Mouse (Mus musculus) neural tube, embryonic 12.5 days (tissue): ENCODE results near the gene Triap1. TPM values are rescaled to one million over a fixed set of nuclear protein-coding genes. Genes with fewer than 3 reads are reported as not detected.
"Not testable (repeated sequence)": the region's sequence is repeated elsewhere in the genome, so short reads cannot be mapped to it uniquely, and the experiment has no call there.

ENCODE experiments used
- ATAC-seq: fragments of 200-750 bp; cut with Nextera tagmentation; 2 replicates; pipeline ENCODE4 v1.8.0; 2017; ENCODE audit warnings: low read depth, mild to moderate bottlenecking, moderate TSS enrichment, moderate library complexity; ENCODE audit not compliant: low FRiP score
- H3K27ac ChIP-seq: fragments of 300-500 bp; sonication (generic); 2 replicates; pipeline ENCODE4 v1.5.1; 2016
- H3K27me3 ChIP-seq: fragments of 300-500 bp; sonication (generic); replicated peaks from 2 replicates; pipeline ENCODE4 v1.6.1; 2016; ENCODE audit warnings: mild to moderate bottlenecking
- H3K36me3 ChIP-seq: fragments of 300-500 bp; sonication (generic); 2 replicates; pipeline ENCODE4 v1.6.1; 2016; ENCODE audit warnings: mild to moderate bottlenecking
- H3K4me1 ChIP-seq: fragments of 300-500 bp; sonication (generic); 2 replicates; pipeline ENCODE4 v1.6.1; 2016
- H3K4me2 ChIP-seq: fragments of 300-500 bp; sonication (generic); replicated peaks from 2 replicates; pipeline ENCODE4 v1.6.1; 2016; ENCODE audit warnings: mild to moderate bottlenecking
- H3K4me3 ChIP-seq: fragments of 300-500 bp; sonication (generic); 2 replicates; pipeline ENCODE4 v1.5.1; 2016
- H3K9ac ChIP-seq: fragments of 300-500 bp; sonication (generic); 2 replicates; pipeline ENCODE4 v1.6.1; 2016; ENCODE audit warnings: mild to moderate bottlenecking
- H3K9me3 ChIP-seq: fragments of 300-500 bp; sonication (generic); 2 replicates; pipeline ENCODE4 v1.6.1; 2016; ENCODE audit warnings: mild to moderate bottlenecking
- WGBS: fragments of 180-500 bp; shearing (Covaris S2); methylation state at CpG from one replicate; pipeline ENCODE4 v1.1.7; 2016; 5-methylcytosine and 5-hydroxymethylcytosine counted together
- polyA plus RNA-seq: library from polyadenylated mRNA; unstranded; fragments of >200 nt; fragmentation: Nextera tagmentation; extraction: Ambion mirVana; gene quantifications from 2 replicates; pipeline ENCODE4 v1.2.1, GENCODE M21; 2016

The Triap1 gene
- 52.2 and 54.8 TPM in 2 replicates for polyA plus RNA-seq

DNA sequence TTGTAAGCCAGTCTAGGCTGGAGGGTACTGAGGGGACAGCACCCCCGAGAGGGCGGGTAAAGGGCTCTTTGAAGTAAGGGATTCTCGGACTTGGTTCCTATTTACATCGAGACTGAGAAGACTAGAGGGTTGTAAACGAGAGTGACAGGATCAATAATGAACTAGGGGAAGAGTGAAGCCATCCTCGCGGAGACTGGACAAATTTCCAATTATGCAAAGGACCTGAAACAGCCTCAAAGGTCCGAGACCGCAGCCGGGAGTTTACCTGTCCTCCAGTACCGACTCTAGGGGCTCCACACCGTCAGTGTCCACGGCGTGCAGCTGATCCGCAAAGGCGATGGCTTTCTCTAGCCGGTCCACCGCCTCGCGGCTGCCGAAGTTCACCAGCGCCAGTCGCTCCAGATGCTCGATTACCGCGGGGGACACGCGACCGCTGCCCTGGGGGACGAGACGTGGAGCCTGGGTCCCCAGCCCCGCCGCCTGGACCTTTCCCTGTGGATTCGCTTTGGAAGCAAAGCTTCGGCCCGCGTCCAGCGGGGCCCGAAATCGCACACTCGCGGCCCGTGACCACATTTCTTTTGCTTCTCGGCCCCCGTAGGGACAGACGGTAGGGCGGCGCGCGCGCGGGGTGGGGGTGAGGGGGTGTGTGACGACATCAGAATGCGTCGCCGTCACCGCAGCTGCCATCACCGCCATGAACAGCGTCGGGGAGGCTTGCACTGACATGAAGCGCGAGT lies at the start of gene Triap1, which contains the start of gene Gatc:
TSS of gene Triap1 (plus strand) at position 649 of the 737 bp plus-strand sequence.
TSS of gene Gatc (minus strand) at position 602 of the 737 bp plus-strand sequence.
- Histone ChIP-seq H3K9me3 (no peaks in the 10 kb centered on the region), H3K4me1 (peaks cover 18% of the 10 kb centered on the region), H3K27me3 (no peaks in the 10 kb centered on the region), H3K4me2 (peak within 1 kb of the TSS; percentile 61), H3K9ac (peak within 1 kb of the TSS; percentile 76), H3K4me3 (peak within 1 kb of the TSS; percentile 78), H3K36me3 (peaks cover 53% of the 10 kb centered on the region), H3K27ac (peak within 1 kb of the TSS; percentile 57; the same call in 1 of the 2 replicates)
- under 1% methylated on average over 62 of the region's 62 CpGs for WGBS
- ATAC-seq, result peak; percentile 91

GRCm38 (mm10) chr5:115294173-115294572 lies 46.9 kb upstream of the Triap1 start:
- no peaks in the 10 kb centered on the region for H3K27me3 ChIP-seq
- no peaks in the 10 kb centered on the region for H3K9me3 ChIP-seq
- H3K4me3 ChIP-seq, result no peak overlapping the region
- H3K27ac ChIP-seq, result no peak overlapping the region
- no peak for ATAC-seq
- H3K4me1 ChIP-seq, result peaks cover 12% of the 10 kb centered on the region
- WGBS, result 88% methylated on average over 8 of the region's 8 CpGs
- no peak overlapping the region for H3K4me2 ChIP-seq
- H3K36me3 ChIP-seq, result peaks cover 79% of the 10 kb centered on the region
- no peak overlapping the region for H3K9ac ChIP-seq

- Histone ChIP-seq H3K9ac (no peak overlapping the region), H3K4me3 (no peak overlapping the region), H3K4me2 (no peak overlapping the region), H3K27ac (no peak overlapping the region), H3K36me3 (peaks cover 62% of the 10 kb centered on the region), H3K27me3 (no peaks in the 10 kb centered on the region), H3K4me1 (peaks cover 18% of the 10 kb centered on the region), H3K9me3 (no peaks in the 10 kb centered on the region)
- no peak for ATAC-seq
- 86% methylated on average over 10 of the region's 10 CpGs for WGBS
Measured at GRCm38 (mm10) chr5:115296347-115296746, 44.7 kb upstream of the Triap1 start.

GRCm38 (mm10) chr5:115300035-115300744 lies 40.8 kb upstream of the Triap1 start:
- H3K27ac ChIP-seq, result peak overlapping the region; percentile 86
- peak overlapping the region; percentile 89 for H3K9ac ChIP-seq
- peak overlapping the region; percentile 94 for H3K4me3 ChIP-seq
- no peaks in the 10 kb centered on the region for H3K27me3 ChIP-seq
- peaks cover 22% of the 10 kb centered on the region for H3K4me1 ChIP-seq
- WGBS, result under 1% methylated on average over 46 of the region's 46 CpGs
- peak; percentile 18 for ATAC-seq
- peak overlapping the region; percentile 63 for H3K4me2 ChIP-seq
- no peaks in the 10 kb centered on the region for H3K9me3 ChIP-seq
- H3K36me3 ChIP-seq, result peaks cover 37% of the 10 kb centered on the region

DNA sequence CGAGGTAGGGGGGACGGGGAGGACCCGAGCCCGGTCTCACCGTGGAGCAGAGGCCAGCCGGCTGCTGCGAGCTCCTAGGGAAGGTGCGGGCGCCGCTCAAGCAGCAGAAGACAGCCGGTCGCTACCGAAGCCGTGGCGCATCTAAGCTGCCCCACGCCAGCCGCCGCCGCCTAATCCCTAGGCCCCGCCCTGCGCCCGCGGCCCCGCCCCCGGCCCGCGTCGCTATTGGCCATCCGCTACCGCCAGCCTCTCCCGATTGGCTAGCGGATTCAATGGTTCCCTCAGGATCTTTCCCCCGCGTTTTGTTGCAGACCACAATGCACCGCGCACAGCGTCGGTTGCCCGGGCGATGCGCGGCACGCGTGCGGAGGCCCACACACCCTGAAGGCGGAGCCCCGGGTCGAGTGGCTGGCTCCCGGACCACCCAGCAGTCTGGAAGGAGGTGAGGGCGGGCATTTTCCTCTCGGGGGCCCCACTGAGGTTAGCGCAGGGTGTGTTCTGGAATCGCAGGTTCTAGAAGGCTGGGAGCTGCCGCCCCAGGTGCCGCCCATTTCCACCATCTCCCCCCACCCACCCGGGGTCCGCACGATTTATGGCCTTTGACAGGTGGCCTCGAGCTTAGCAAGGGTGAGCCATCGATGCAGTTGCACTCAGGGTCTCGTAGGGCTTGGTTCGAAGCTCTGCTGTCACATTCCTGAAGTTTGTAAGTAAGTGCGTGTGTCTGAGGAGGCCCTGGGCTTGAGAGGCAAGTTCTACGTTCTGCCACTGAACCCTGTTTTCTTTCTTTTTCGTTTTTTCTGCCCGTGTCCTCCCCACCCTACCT lies 40.0 kb upstream of the Triap1 start, which contains the start of gene Dynll1:
TSS of gene Dynll1 (minus strand) at position 208 of the 823 bp plus-strand sequence.
- Histone ChIP-seq H3K9ac (peak within 1 kb of the TSS; percentile 89), H3K27ac (peak within 1 kb of the TSS; percentile 86), H3K9me3 (no peaks in the 10 kb centered on the region), H3K4me2 (peak within 1 kb of the TSS; percentile 63), H3K27me3 (no peaks in the 10 kb centered on the region), H3K36me3 (peaks cover 29% of the 10 kb centered on the region), H3K4me3 (peak within 1 kb of the TSS; percentile 94), H3K4me1 (peaks cover 22% of the 10 kb centered on the region)
- peak; percentile 97 for ATAC-seq
- under 1% methylated on average over 66 of the region's 66 CpGs for whole genome bisulfite sequencing

DNA sequence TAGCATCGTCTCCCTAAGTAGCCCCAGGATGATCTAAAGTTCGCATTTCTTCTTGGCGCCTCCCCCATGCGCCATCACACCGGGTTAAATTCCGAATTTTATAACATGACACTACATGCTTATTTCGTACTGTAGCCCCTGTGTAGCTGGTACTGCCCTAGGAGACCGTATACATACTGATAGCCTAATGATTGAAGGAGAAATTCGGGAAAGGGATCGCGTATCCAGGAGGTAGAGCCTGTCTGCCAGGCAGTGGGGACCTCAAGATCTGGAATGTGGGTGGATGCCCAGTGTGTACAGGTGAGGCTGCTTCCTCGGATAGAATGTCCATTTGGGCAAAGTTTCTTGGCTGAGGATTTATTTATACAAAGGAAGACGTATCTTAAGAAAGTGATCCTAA lies 39.4 kb upstream of the Triap1 start:
- Histone ChIP-seq H3K36me3 (peaks cover 22% of the 10 kb centered on the region), H3K4me2 (peak overlapping the region; percentile 63), H3K4me1 (peaks cover 22% of the 10 kb centered on the region), H3K4me3 (peak overlapping the region; percentile 94), H3K9me3 (no peaks in the 10 kb centered on the region), H3K27ac (no peak overlapping the region), H3K9ac (peak overlapping the region; percentile 44), H3K27me3 (no peaks in the 10 kb centered on the region)
- WGBS, result 26% methylated on average over 13 of the region's 13 CpGs
- 0 out of 2 replicates have a peak, but pooled peaks have one; percentile 1 for ATAC-seq

- ATAC-seq, H3K4me3 ChIP-seq, H3K9ac ChIP-seq, H3K9me3 ChIP-seq, H3K27me3 ChIP-seq, H3K27ac ChIP-seq: not testable (repeated sequence)
- H3K36me3 ChIP-seq, result peaks cover 17% of the 10 kb centered on the region
- H3K4me2 ChIP-seq, result peak overlapping the region; percentile 63; the same call in 1 of the 2 replicates
- WGBS, result 85% methylated on average over 7 of the region's 7 CpGs
- peaks cover 22% of the 10 kb centered on the region for H3K4me1 ChIP-seq
Measured at GRCm38 (mm10) chr5:115302190-115302589, 38.8 kb upstream of the Triap1 start.

GRCm38 (mm10) chr5:115312354-115312753 lies 28.7 kb upstream of the Triap1 start:
- Histone ChIP-seq H3K4me2 (no peak overlapping the region), H3K27ac (no peak overlapping the region), H3K9ac (no peak overlapping the region), H3K36me3 (no peaks in the 10 kb centered on the region), H3K4me3 (no peak overlapping the region), H3K27me3 (no peaks in the 10 kb centered on the region), H3K9me3 (no peaks in the 10 kb centered on the region), H3K4me1 (peaks cover 21% of the 10 kb centered on the region)
- ATAC-seq, result no peak
- 85% methylated on average over 4 of the region's 4 CpGs for WGBS

DNA sequence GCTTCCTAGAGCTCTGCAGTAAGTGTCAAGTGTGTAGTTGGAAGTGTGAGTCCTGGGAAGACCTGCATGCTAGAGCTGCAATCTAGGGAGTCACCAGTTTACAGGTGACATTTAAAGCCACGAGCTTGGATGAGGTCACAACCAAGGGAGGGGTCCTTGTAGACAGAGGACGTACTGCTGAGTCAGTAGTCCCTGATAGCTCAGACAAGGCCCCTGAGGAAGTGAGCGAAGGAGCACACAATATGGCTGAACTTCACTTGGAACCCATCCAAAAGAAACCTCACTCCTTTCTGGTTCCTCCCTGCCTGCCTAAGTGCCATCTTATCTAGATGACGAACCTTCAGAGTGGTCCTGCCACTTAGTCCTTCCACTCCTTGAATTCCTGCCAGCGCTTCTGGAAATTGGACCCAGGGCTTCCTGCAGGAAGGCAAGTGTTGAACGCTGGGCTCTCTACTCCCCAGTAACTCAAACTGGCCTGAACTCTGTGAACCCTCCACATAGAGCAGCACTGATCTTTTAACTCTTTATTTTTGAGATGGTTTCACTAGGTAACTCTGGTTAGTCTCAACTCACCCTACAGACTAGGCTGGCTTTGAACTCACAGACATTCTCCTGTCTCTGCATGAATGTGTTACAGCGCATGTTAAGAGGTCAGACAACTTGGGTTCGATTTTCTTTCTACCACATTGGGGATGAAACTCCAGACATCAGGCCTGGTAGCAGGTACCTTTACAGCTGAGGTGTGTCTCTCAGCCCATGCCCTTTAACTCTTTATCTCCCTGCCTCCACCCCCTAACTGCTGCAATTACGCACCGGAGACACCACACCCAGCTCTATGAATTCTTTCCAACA lies 28.0 kb upstream of the Triap1 start:
- H3K27me3 ChIP-seq, result no peaks in the 10 kb centered on the region
- H3K4me1 ChIP-seq, result peaks cover 28% of the 10 kb centered on the region
- H3K4me3 ChIP-seq, result no peak overlapping the region
- H3K4me2 ChIP-seq, result no peak overlapping the region
- ATAC-seq, result no peak
- WGBS, result 78% methylated on average over 10 of the region's 10 CpGs
- H3K9me3 ChIP-seq, result no peaks in the 10 kb centered on the region
- H3K9ac ChIP-seq, result no peak overlapping the region
- no peak overlapping the region for H3K27ac ChIP-seq
- H3K36me3 ChIP-seq, result no peaks in the 10 kb centered on the region

DNA sequence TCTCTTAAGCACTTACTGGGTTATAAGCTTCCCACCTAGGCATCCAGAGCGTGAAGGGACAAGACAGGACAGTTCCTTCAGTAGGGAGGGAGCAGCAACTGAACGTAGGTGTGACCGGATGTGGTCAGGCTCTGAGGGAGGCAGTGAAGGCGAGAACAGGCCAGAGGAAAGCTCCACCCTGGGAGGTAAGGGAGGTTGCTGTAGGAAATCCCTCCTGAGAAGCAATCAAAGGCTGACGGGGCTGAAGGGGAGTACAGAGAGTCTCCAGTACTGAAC lies 27.4 kb upstream of the Triap1 start:
- H3K4me2 ChIP-seq, result no peak overlapping the region
- no peak overlapping the region for H3K27ac ChIP-seq
- no peaks in the 10 kb centered on the region for H3K36me3 ChIP-seq
- H3K9me3 ChIP-seq, result no peaks in the 10 kb centered on the region
- peaks cover 34% of the 10 kb centered on the region for H3K4me1 ChIP-seq
- H3K27me3 ChIP-seq, result no peaks in the 10 kb centered on the region
- H3K4me3 ChIP-seq, result no peak overlapping the region
- ATAC-seq, result no peak
- 42% methylated on average over 5 of the region's 5 CpGs for WGBS
- H3K9ac ChIP-seq, result no peak overlapping the region

GRCm38 (mm10) chr5:115316968-115317644 lies 23.9 kb upstream of the Triap1 start:
- Histone ChIP-seq H3K36me3 (no peaks in the 10 kb centered on the region), H3K9me3 (no peaks in the 10 kb centered on the region), H3K4me3 (no peak overlapping the region), H3K9ac (peak overlapping the region; percentile 33; the same call in 1 of the 2 replicates), H3K4me2 (peak overlapping the region; percentile 70), H3K27ac (peak overlapping the region; percentile 78), H3K27me3 (no peaks in the 10 kb centered on the region), H3K4me1 (peaks cover 46% of the 10 kb centered on the region)
- WGBS, result 3% methylated on average over 14 of the region's 14 CpGs
- ATAC-seq, result peak; percentile 45; the same call in 1 of the 2 replicates
